Mouse (Mus musculus) bone marrow, adult 2 months (tissue): ENCODE measurements around the gene Nrxn1.

ENCODE experiments used
- CTCF ChIP-seq: fragments of 200-500 bp; IDR thresholded peaks from 2 replicates; pipeline ENCODE4 v1.5.1; 2011; ENCODE audit warnings: low read length, control low read depth; ENCODE audit not compliant: control insufficient read depth, insufficient read depth
- POLR2A ChIP-seq: fragments of 200-500 bp; IDR thresholded peaks from 2 replicates; pipeline ENCODE4 v1.6.1; 2011; ENCODE audit warnings: low read depth, mild to moderate bottlenecking, control low read depth, low read length, borderline replicate concordance; ENCODE audit not compliant: control insufficient read depth

DNA sequence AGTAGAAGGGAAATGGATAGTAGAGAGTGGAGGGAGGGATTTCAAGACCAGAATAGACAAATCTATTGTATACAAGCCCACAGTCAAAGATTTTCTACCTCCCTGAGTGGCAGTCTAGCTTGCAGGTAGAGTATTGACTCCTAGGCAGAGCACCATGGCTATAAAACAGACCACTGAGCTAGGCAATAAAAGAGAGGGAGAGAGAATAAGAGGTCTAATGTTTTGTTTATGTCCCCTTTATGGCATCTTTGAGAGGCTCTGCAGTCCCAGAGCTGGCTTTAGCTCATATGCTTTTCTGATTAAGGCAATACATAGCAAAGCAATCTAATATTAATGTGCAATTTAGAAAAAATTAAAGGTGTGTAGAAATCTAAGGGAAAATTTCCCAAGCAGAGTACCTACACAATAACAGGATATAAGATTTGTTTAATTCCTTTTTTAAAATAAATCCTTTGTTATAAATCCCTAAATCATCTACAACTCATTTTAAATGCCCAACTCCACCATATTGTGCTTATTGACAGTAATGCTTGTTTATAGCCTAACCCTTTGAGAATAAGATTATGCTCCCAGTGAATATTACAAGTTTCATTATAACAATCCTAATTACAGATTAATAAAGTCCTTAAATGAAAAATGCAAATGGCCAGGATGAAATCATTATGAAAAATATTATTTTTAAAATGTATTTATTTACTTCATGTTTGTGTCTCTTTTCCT lies 613.2 kb downstream of the Nrxn1 start:
- TF ChIP-seq POLR2A (no peak), CTCF (no peak)
